In the genomic region with DNA sequence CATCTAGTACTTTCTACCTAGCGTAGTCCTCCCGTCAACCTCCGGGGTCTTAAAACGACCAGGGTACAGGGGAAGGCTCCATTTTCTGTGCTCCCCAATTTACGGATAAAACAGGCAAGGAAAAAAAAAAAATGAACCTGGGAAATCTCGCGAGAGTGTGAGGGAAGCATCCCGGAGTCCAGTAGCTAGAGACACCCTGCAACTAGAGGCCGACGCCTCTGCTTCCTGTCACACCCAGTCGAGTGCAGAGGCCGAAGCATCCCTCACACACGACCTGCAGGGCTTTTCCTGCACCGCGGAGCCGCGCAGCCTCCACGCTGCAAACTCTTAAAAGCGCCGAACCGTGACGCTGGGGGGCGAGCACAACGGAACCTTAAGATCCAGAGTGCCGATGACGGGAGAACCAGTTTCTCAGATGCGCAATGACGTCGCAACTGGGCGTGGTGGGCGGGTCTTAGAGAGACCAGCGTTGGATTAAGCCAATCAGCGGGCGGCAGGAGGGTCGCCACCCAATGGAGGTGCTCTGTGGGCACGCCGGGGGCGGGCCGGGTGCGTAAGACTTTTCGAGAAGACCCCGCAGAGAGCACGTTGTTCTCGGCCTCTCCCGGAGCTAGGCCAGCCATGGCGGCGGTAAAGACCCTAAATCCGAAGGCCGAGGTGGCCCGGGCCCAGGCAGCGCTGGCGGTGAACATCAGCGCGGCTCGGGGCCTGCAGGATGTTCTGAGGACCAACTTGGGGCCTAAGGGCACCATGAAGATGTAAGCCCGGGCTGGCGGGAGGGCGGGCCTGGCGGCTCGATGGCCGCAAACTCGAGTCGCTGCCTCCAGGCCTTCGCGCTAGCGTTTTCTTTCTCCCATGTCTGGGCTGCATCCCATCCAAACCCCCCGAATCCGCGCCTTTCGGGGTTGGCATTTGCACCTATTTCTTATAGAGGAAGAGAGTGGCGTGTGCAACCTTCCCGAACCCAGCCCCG, we compare ENCODE assay signal across 1 mouse cellular context.
TF ChIP-seq lines count a peak whose summit lies in the region.

A gene (minus strand): TSS at position 632 of the 973 bp plus-strand sequence.

TF ChIP-seq in MEL, 35 proteins besides CTCF, POLR2A, EP300 and RAD21 (continued from another document):
- TF ChIP-seq UBTF (IDR thresholded peaks at IDR 0.05; ENCODE audit: borderline replicate concordance, insufficient read depth, low read depth, low read length) (0 out of 2 replicates have a peak, but pooled peaks have one; percentile 45), MXI1 (IDR thresholded peaks at IDR 0.05; ENCODE audit: low read depth, low read length) (peak; percentile 97), CHD1 (IDR thresholded peaks at IDR 0.05; ENCODE audit: low read depth, low read length) (0 out of 2 replicates have a peak, but pooled peaks have one; percentile 73), BHLHE40 (IDR thresholded peaks at IDR 0.05; ENCODE audit: borderline replicate concordance, low read depth, low read length) (no peak), CHD2 (IDR thresholded peaks at IDR 0.05; ENCODE audit: low read length) (peak; percentile 97), MEF2A (IDR thresholded peaks at IDR 0.05; ENCODE audit: extremely low read depth, insufficient replicate concordance, low read depth, low read length, poor library complexity, severe bottlenecking) (no peak), TCF12 (IDR thresholded peaks at IDR 0.05; ENCODE audit: low read depth, low read length) (peak; percentile 51), ETS1 (IDR thresholded peaks at IDR 0.05; ENCODE audit: low read depth, low read length) (no peak; the same call in 1 of the 2 replicates), HCFC1 (IDR thresholded peaks at IDR 0.05; ENCODE audit: low read depth, low read length) (peak; percentile 93), E2F4 (IDR thresholded peaks at IDR 0.05; ENCODE audit: borderline replicate concordance, low read depth, low read length) (peak; percentile 45; the same call in 1 of the 2 replicates), MAFK (IDR thresholded peaks at IDR 0.05; ENCODE audit: borderline replicate concordance, low read depth, low read length) (no peak), MYC (IDR thresholded peaks at IDR 0.05; ENCODE audit: low read depth, low read length) (peak; percentile 96), TBP (IDR thresholded peaks at IDR 0.05; ENCODE audit: low read depth, low read length) (peak; percentile 86), SMC3 (IDR thresholded peaks at IDR 0.05; ENCODE audit: low read depth, low read length) (no peak), GABPA (IDR thresholded peaks at IDR 0.05; ENCODE audit: low read depth, low read length) (no peak), MAZ (IDR thresholded peaks at IDR 0.05; ENCODE audit: low read depth, low read length) (no peak), TAL1 (IDR thresholded peaks at IDR 0.05; ENCODE audit: low read length) (no peak)
